Mouse (Mus musculus): ENCODE results near the gene Dcaf1.

Dcaf1 gene

DNA sequence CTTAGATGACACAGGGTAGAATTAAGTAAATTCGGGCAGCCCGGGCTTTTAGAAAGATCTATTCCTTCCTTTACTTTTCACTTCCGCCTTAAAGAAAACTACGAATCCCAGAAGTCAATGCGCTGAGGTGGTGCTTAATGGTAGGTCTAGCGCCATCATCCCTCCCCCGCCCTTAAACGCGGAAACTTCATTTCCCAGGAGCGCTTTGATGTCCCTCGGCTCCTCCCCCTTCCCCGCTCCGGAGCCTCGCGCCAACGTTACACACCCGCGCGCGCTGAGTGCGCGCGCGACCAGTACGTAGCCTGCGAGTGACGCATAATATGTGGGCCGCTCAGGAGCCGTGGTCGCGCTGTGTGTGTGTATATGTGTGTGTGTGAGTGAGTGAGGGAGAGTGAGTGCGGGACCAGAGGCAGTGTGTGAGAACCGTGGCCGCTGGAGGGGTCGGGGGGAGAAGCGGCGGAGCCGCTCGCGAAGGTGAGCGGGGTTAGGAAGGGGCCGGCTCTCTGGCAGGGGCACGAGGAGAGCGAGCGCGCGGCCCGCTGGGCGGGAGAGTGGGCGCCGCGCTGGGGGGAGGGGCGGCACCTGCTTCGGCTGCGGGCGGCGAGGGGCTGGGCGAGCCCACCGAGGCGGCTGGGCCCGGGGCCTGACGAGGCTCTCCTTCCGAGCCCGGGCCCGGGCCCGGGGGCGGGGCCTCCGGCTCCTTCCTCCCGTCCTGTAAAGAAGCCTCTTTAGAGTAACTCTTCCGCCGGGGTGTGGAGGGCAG, at the start of gene Dcaf1:
Gene Dcaf1 (plus strand): TSS at position 257 of the 763 bp plus-strand sequence.
- peak; percentile 88 to 94 for DNase-seq (ENCODE audit: low read depth in 2 of 2, low spot score in 2 of 2)

DNA sequence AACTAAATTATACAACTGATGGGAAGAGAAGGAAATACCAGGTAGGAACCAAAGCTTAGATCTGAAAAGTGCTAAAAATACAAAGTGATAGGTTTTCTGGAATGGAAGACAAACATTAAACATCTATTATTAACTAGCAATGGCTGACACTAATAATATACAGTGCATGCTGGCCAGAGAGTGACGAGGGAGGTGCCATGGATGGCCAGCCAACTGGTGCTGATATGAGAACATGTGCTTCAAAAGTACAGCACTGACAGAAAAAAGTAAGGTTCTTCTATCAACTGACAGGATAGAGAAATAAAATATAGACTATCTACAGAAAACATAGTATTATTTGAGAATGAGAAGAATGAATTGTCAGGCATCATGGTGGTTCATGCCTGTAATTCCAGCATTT, 45.6 kb upstream of the Dcaf1 start:
- no peak for DNase-seq (ENCODE audit: low read depth in 2 of 2, low spot score in 2 of 2)

- no peak for DNase-seq (ENCODE audit: low read depth in 2 of 2, low spot score in 2 of 2)
These were observed 44.3 kb upstream of the Dcaf1 start for GRCm38 (mm10) chr9:106777423-106777822.

- DNase-seq (ENCODE audit: low read depth in 2 of 2, low spot score in 2 of 2), result no peak
These were observed 43.4 kb upstream of the Dcaf1 start for GRCm38 (mm10) chr9:106778319-106778718.

GRCm38 (mm10) chr9:106780086-106780485, 41.6 kb upstream of the Dcaf1 start:
- no peak for DNase-seq (ENCODE audit: low read depth in 2 of 2, low spot score in 2 of 2)

GRCm38 (mm10) chr9:106783554-106783953, 38.1 kb upstream of the Dcaf1 start:
- no peak for DNase-seq (ENCODE audit: low read depth in 2 of 2, low spot score in 2 of 2)

DNA sequence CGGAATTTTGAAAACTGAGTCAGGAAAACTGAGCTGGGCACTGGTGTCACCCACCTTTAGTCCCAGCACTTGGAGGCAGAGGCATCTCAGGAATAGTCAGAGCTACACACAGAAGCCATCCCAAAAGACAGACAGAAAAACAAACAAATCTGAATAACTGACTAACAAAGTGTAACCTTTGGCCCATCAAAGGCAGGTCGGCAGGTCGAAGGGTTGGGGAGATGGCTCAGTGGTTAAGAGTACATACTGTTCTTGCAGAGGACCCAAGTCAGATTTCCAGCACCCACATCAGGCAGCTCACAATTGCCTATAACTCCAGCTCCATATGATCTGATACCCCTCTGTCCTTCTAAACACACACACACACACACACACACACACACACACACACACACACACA, 36.5 kb upstream of the Dcaf1 start:
- DNase-seq (ENCODE audit: low read depth in 2 of 2, low spot score in 2 of 2), result no peak

GRCm38 (mm10) chr9:106787979-106788811, 33.5 kb upstream of the Dcaf1 start:
- peak; percentile 7 to 14 for DNase-seq (ENCODE audit: low read depth in 2 of 2, low spot score in 2 of 2)

DNA sequence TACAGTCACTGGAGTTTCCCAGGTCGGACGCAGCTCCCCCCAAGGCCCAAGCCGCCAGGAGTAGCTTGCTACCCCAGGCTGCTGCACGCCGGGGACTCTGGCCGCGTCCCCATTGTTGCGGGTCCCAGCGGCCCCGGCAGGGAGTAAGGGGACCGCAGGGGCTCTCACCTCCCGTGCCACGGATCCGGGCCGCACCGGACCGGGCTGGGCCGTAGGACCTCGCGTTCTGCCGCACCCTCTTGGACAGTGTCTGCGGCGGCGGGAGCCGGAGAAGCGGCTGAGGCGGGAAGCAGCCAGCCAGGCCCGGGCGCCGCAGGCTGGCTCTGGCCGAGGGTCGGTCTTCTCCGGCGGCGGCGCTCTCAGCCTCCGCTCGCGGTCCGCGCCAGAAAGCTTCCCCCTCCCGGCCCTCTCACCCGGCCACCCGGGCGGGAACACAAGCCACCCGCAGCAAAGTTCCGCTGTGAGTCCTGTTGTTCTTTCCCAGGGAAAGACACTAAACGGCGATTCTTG, 32.8 kb upstream of the Dcaf1 start, which contains the start of gene Rad54l2:
Gene Rad54l2 (minus strand): TSS at position 383 of the 510 bp plus-strand sequence.
- DNase-seq (ENCODE audit: low read depth in 2 of 2, low spot score in 2 of 2), result peak; percentile 76 to 83

DNA sequence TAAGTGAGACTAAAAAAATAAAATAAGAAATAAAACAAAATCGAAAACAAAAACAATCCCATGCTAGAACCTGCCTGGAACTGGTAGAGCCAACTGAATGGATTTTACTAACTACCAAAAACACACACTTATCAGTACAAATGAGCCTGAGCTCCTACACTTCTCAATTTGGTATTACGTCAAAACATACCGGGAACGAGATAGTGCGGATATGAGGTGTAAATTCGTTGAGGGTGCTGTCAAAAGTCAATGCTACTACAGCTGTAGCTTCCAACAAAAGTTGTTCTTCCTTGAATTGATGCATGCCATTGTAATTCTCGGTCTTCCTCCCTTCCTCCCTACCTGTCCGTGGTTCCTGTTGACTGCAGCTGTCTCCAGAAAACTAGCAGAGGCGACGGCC, 32.3 kb upstream of the Dcaf1 start:
- DNase-seq (ENCODE audit: low read depth in 2 of 2, low spot score in 2 of 2), result no peak

DNA sequence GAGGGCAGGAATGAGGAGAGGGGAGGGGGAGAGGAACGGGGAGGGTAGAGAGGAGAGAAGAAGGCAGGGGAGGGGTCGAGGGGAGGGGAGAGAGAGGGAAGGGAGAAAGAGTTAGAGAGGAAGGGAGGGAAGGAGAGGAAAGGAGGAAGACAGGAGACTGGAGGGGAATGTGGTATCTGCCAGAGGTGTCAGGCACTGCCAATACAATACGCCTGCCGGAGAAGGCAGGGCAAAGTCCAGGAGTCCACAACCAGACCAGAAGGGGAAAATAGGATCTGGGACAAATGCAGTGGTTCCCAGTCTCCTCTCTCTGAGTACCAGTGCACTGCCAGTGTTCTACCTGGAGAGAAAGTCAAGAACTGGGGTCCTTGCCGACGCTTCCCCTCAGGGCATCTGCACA, 30.8 kb upstream of the Dcaf1 start:
- no peak for DNase-seq (ENCODE audit: low read depth in 2 of 2, low spot score in 2 of 2)

DNA sequence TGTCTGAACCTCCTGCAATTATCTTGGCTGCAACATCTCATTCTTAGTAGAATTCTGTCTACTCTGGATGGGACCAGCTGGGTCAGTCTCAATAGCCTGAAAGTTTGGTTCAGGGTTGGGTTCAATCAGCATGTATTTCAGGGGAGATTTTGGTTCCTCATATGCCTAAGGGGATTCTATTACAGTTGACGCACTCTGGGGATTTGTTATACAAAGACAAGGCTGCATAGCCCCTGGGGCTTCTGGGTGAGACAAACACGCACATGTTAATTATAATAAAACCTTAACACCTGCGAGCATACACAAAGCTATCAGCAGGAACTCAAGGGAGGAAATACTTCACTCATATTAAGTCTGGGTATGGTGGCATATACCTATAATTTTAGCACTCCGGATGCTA, 15.2 kb upstream of the Dcaf1 start:
- DNase-seq (ENCODE audit: low read depth in 2 of 2, low spot score in 2 of 2), result no peak

DNA sequence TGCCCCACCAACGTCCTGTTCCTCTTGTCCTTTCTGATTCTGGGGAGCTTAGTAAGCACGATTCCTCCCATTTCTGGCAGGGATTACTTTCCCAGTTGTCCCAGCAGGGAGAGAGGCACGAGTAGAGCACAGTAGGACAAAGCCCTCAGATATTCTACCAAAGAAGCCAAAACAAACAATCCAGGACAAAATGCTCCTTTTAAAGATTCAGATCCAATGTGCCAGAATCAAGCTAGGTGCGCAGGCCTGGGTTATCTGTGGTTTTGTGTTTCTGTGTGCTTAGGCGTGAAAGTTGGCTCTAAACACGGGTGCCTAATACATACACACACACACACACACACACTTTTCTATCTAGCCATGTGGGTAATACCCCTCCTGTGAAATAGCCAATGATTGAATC, 3.5 kb upstream of the Dcaf1 start:
- DNase-seq (ENCODE audit: low read depth in 2 of 2, low spot score in 2 of 2), result no peak

DNA sequence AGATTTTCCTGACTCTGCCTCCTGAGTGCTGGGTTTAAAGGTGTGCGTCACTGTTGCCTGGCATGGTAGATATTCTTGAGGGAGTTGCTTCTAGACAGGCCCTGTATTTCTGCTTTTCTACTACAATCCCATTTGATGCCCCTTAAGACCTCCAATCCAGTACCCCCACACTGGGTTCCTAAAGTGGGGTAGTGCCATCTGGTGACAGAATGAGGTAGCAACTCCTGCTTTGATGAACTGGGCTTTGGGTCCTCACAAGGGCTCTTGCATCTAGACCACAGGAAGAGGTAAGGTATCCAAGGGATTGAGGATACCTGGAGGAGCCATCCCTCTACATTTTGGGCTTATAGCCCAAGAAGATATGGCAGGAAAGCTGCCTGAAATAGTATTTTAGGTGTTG, 2.5 kb upstream of the Dcaf1 start:
- peak in 1 of 2 experiments; percentile 21 for DNase-seq (ENCODE audit: low read depth in 2 of 2, low spot score in 2 of 2)

GRCm38 (mm10) chr9:106821050-106821617, 540 bp upstream of the Dcaf1 start:
- peak in 1 of 2 experiments; percentile 8 for DNase-seq (ENCODE audit: low read depth in 2 of 2, low spot score in 2 of 2)

GRCm38 (mm10) chr9:106822381-106823104, 869 bp downstream of the Dcaf1 start:
- peak; percentile 81 to 83 for DNase-seq (ENCODE audit: low read depth in 2 of 2, low spot score in 2 of 2)

- DNase-seq (ENCODE audit: low read depth in 2 of 2, low spot score in 2 of 2), result no peak
These were observed 18.9 kb downstream of the Dcaf1 start for GRCm38 (mm10) chr9:106840569-106840968.

DNA sequence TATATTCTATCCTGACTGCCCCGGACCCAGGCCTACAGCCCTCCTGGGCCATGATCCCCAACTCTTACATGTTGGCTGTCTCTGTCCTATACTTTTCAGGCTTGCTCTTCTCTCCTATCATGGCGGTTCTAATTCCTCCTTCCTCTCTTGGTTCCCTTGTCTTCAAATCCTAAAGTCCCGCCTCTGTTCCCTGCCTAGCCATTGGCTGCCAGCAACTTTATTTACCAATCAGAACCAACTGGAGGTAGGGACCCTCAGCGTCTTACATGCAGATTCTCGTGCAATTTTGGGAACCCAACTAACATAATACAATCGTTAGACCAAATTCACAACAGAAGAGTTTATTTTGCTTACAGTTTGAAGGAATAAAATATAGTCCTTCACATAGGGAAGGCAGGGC, 21.1 kb downstream of the Dcaf1 start:
- no peak for DNase-seq (ENCODE audit: low read depth in 2 of 2, low spot score in 2 of 2)

DNA sequence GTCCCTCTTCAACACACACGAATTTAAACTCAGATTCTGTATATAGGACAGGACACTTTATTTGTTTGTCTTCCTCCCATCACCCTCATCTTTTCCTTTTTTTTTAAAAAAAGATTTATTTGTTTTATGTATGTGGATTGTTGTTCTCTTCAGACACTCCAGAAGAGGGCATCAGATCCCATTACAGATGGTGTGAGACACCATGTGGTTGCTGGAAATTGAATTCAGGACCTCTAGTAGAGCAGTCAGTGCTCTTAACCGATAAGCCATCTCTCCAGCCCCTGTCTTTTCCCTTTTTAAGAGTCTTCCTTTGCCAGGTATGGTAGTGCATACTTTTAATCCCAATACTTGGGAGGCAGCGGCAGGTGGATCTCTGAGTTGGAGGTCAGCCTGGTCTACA, 35.0 kb downstream of the Dcaf1 start:
- no peak for DNase-seq (ENCODE audit: low read depth in 2 of 2, low spot score in 2 of 2)

GRCm38 (mm10) chr9:106858036-106858435, 36.4 kb downstream of the Dcaf1 start:
- DNase-seq (ENCODE audit: low read depth in 2 of 2, low spot score in 2 of 2), result no peak

- no peak for DNase-seq (ENCODE audit: low read depth in 2 of 2, low spot score in 2 of 2)
These were observed 52.5 kb downstream of the Dcaf1 start for GRCm38 (mm10) chr9:106874216-106874615.
